Mouse (Mus musculus): ENCODE results near the gene H2-M5. TPM values are rescaled to one million over a fixed set of nuclear protein-coding genes. Genes with fewer than 3 reads are reported as not detected.
"Not testable (repeated sequence)": the region's sequence is repeated elsewhere in the genome, so short reads cannot be mapped to it uniquely, and the experiment has no call there.

H2-M5 gene
- 0.34 TPM in 1 of 2 replicates, not detected in the other for total RNA-seq (2021)
- long read RNA-seq, experiment 1: 0 reads
- long read RNA-seq, experiment 2: 0 reads

DNA sequence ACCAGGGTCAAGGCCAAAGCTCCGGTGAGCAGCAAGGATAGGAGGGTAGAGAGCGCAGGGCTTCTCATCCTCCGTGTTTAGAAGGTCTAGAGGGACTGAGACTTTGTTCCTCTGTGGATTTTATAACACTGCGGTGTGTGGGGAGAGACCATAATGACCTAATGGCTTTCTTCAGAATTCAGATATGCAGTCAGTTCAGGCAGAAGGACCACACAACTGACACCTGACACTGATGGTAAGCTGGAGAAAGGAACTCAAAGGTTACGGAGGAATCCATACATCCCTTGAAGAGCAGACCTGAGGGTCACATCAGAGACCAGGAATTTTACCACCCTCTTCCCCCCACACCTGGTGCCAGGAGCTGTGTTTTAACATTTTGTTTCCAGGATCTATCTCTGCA is at the start of gene H2-M5:
TSS of gene H2-M5 (minus strand) at position 101 of the 400 bp plus-strand sequence.
- DNase-seq: no peak

DNA sequence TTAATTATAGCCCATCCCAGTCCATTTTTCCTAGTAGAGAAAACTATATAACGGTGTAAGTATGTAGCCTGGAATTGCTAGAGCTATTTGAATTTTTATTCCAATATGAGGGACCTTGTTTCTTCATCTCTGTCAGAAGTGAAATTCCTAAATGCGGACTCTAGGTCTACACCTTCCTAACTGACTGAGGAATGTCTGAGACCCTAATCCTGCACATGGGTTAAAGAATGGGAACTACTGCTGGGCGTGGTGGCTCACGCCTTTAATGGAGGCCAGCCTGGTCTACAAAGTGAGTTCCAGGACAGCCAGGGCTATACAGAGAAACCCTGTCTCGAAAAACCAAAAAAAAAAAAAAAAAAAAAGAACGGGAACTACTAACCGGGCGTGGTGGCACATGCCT is 39.8 kb upstream of the H2-M5 start:
- DNase-seq: no peak

DNA sequence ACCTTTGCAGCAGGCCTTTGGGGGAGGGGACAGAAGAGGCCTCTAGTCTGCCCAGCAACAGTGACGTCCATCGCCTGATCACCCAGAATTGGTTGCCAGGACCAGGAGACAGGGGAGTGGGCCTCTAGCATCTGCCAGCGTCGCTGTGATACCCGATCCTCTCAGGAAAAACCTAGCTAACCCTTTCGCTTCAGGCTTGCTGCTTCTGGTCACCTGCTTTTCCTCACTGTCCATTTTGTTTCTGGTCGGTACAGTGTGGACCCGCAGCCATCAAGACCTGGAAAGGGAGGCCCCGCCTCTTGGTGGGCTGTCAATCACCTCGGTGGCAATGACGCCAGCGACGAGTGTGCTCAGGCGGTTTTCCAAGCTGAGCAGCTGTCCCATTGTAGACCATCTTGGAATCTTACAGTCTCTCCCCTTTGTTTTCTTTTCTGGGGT is 39.4 kb upstream of the H2-M5 start:
- peak; percentile 91 for DNase-seq

DNA sequence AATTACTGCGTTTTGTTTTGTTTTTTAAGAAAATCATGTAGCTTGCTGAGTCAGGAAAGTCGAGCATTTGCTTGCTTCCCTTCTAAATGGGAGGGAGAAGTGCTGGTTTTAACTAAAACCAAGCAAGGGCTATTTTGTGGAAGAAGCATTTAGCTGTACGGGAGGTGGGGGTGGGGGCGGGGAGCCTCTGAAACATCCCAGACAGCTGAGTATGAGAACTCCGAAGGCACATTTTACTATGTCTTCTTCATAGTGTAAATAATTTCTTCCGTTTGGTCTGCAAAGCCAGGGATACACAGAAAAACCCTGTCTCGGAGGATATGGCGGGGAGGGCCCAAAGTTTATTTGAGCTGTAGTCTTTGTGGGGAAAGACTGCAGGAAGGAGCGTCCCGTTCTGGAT is 38.9 kb upstream of the H2-M5 start:
- DNase-seq: no peak

DNA sequence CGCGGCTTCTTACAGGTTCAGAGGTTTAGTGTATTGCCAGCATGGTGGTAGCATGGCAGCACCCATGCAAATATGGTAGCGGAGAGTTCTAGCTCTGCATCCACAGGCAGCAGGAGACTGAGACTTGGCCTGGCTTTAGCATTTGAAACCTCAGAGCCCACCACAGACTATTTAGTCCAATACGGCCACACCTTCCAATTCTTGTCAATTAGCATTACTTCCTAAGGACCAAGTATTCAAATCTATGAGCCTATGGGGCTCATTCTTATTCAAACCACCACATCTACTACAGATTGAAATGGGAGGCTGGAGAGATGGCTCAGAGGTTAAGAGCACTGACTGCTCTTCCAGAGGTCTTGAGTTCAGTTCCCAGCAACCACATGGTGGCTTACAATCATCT is 38.1 kb upstream of the H2-M5 start:
- DNase-seq: no peak

DNA sequence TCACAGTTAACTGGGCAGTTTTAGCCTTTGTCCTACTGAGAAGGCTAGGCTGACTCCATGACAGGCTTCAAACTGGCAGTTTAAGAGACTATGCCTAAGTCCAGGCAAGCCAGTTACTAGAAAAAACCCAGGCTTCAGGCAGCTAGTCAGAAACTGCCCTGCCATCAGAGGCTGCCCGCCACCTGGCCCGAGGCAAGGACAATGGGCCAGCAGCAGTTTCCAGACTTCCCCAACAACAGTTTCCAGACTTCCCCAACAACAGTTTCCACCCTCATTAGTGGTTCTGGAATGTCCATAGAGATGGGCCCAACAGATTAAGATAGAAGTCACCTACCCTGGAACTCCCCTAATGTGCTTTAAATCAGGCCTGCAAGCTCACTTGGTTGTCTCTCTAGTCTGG is 37.1 kb upstream of the H2-M5 start:
- DNase-seq: no peak

DNA sequence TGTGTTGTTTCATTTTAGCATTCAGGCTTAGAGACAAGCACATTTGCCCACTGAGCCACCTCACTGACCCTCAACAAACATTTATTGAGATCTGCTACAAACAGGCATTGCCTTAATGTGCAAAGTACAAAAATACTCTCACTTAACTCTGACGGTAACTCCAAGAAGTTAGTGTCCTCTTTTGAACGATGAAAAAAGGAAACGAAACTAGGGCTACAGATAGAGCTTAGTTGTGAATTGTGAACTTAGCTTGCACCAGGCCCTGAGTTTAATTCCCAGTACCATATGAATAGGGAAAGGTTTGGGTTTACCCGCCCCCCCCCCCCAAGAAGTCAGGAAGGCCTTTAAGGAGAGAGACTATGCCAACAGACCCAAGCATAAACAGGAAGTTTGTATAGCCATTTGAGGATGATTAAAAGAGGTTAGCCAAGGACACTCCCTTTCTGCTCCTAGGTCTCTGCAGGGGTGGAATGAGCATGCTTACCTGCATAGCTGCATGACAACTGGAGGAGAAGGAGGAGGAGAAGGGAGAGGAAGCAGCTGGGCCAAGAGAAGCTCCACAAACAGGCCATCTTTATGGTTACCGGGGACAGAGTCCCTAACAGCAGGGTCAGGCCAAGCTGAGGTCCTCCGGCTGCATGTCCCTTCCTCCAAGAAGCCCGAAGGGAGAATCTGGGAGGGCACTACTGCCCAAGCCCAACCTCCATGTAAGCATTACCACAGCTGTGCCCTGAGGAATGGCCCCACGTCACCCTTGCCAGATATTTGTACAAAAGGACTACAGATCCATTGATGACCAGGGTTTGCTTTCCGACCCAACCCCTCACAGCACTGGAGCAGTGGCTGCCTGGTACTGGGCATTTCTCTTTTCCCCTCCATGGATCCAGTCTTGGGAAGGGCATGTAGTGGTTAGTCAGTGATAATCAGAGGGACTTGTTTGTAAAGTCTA is 33.6 kb upstream of the H2-M5 start, which contains the start of gene Mog:
TSS of gene Mog (minus strand) at position 771 of the 949 bp plus-strand sequence.
- no peak for DNase-seq

DNA sequence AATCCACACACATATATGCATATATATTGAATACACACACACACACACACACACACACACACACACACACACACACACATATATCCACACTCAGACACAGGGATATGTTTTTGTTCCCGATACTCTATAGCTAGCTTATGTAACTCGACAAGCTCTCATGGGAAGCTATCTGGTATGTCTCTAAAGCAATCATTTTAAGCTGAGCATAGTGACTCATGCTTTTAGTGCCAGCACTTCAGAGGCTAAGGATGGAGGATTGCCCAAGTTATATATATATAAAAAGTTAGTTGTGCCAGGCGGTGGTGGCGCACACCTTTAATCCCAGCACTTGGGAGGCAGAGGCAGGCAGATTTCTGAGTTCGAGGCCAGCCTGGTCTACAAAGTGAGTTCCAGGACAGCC is 29.9 kb upstream of the H2-M5 start:
- DNase-seq: not testable (repeated sequence)

DNA sequence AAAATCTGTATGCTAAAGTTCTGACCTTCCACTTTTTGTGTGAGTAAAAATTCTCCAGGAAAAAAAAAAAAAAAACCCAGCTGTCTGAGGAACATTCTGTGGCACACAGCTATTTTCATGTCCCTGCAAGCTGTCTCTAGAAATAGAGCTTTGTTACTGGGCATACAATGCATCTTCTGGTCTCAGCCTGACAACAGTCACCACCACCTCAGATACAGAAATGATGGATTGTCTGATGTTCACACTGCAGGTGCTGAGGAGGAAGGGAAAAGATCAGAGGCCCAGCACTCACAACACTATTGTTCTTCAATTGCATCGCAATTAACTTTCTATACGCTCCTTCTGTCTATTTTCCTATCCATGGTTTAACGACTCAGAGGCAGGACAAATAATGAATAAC is 29.0 kb upstream of the H2-M5 start:
- no peak for DNase-seq

DNA sequence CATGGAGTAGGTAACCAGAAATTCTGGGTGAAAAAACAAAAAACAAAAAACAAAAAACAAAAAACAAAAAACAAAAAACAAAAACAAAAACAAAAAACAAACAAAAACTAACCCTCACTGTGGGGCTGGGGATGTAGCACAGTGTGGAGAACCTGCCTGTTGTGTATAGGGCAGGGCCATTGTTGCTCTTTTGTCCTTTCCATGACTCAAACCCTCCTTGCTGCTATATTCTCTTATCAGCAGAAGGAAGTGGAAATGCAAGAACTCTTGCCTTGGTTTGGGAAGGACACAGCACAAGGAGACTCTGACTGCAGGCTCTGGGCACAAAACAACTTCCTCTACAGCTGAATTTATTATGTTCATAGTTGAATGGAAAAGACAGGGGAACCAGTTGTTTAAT is 27.0 kb upstream of the H2-M5 start:
- no peak for DNase-seq

DNA sequence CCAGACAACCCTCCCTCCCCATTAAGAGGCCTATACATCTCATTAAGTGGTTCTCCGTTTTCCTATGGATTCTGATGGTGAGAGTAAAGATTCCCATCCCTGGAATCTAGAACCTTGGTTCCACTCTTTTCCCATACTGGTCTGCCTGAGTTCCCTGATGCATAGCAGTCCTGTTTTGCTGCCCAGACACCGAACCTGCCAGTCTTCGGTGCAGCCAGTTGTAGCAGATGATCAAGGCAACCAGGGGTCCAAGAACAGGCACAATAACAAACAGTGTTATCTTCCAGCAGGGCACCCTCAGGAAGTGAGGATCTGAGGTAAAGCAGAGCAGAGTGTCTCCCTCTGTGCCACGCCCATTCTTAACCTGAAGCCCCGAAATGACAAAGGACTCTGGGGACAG is 22.8 kb upstream of the H2-M5 start:
- DNase-seq: no peak

DNA sequence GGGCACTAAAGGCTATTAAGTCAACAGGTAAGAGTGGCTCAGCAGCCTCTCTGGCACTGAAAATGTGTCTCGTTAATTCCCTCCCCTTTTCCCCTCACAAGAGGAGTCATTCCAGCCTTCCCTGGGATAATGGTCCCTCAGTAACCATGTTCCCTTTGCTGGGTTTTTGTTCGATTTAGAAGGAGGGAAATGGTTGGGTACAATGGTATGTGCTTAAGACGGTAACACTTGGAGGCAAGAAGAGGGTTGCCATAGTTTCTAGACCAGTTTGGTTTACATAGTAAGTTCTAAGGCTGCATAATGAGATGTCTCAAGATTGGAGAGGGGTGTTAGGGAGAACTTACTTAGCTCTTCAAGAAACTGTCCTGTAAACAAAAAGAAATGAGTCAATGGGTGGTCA is 22.4 kb upstream of the H2-M5 start:
- DNase-seq: no peak

DNA sequence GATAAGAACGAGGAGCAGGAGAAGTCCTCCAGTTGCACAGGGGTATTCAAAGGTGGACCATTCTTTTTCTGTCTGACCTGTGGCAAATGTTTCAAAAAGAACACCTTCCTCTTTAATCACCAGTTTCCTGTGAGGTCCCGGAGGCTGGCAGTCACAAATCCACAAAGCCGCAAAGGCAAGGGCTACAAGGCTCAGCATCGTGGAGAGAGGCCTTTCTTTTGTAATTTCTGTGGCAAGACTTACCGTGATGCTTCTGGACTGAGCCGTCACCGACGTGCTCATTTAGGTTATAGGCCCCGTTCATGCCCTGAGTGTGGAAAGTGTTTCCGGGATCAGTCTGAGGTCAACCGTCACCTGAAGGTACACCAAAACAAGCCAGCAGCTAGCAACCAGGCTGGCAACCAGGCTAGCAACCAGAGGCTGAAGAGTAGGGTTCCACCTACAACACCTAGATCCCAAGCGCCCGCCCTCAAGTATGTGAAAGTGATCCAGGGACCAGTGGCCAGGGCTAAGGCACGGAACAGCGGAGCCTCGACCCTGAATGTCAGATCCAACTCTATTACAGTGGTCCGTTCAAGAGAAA is 20.2 kb upstream of the H2-M5 start:
- DNase-seq: no peak

DNA sequence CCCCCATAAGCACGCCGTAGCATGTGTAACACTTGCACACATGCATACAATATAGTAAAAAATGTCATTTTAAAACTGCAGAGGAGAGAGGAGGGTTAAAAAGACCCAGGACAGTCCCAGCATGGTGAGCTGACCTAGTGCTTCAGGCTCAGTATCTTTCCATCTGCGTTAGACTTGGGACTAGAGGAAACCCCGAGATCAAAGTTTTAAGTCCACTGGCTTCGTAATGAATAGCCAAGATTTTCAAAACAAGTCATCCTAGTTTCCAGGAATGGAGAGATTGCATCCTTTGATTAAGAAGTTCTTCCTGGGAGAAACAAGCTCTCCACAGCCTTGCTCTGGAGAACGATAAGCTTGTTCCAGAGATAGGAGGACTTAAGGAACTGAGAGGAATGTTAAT is 18.8 kb upstream of the H2-M5 start:
- DNase-seq: no peak

DNA sequence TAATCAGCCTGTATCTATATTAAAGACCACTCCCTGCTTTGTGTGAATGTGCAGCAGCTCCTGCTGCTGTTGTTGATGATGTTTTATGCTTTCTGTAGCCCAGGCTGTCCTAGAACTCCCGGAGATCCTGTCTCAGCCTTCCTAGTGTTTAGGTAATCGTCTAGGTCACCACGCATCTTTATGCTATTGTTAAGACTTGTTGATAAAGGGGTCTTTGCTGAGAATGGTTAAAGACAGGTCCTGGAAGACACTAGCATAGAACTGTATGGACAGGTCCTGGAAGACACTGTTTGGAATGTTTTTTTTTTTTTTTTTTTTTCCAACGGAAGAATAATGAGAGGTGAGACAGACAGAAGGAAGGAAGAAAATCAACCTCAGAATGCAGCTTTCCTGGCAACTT is 14.0 kb upstream of the H2-M5 start:
- no peak for DNase-seq

DNA sequence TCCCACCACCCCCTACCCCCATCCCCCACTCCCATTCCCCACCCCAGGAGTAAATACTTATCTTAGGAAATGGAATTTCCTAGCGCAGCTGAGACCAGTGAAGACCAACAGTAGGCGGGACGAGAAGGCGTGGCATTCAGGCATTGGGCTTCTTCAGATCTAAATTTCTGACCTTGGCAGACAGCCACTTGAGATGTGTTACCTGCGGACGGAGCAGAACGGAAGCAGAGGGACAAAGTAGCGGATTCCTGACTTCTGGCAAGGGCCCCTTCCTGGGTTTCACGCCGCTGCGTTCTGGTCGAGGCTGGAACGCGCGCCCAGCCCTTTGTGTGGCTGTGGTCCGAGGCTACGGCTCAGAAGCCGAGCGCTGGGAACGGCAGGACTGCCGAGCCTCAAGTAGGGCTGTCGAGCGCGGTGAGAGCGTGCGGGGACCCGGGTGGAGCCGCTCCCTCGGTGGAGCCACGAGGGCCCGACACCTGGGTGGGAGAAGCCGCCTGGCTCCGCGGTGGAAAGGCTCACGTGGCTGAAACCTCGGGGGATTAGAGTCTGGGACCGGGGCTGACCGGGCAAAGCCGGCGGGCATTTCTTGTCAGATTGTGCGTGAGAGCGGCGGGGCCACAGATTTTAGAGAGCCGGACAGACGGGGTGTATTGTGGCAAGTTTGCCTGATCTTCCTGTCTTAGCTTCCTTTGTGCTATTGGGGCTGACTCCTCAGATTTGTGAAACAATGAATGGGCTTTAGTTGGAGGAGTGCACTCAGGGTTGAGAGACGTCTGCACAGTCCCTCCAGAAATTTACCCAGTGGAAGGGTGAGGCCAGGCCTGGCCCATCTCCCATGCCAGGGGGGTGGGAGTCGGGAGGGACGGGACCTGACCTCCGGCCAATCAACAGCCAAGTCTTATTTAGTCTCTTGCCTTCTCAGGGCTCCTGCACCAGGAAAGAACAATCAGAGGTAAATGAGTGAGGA is 13.3 kb upstream of the H2-M5 start:
- peak; percentile 47 for DNase-seq

DNA sequence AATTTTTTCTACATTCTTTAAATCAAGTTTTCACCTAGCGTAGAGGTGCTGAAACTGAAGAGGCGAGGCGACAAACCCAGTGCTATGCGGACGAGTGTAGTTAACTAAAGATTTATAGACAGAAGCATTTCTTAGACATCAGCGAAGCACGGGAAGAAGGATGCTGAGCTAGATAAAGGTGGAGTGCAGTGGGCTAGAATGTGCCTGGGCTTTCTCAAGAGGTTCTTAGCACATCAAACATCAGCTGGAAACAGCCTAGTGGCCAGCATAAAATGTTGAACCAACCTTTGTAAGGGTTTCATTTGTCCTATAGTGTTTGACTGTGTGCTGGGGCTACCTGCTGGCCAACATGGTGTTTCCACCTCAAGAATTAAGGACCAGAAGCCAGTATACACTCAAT is 11.5 kb upstream of the H2-M5 start, which contains the start of gene Zfp57:
TSS of gene Zfp57 (plus strand) at position 301 of the 400 bp plus-strand sequence.
- no peak for DNase-seq

DNA sequence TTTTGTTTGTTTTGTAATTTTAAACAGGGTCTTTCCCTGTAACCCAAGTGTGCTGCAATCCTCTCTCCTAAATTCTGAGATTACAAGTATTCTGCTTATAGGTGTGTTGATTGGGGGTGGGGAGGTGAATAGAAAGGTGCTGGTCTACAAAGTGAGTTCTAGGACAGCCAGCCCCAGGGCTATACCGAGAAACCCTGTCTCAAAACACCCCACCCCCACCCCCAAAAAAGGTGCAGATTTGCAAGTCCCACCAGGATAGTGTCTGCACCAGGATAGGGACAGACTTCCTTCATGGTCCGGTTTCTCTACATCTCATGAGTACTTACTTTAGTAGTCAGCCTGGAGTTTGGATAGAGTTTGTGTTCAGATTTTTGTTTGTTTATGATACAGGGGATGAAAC is 9.1 kb upstream of the H2-M5 start:
- no peak for DNase-seq

DNA sequence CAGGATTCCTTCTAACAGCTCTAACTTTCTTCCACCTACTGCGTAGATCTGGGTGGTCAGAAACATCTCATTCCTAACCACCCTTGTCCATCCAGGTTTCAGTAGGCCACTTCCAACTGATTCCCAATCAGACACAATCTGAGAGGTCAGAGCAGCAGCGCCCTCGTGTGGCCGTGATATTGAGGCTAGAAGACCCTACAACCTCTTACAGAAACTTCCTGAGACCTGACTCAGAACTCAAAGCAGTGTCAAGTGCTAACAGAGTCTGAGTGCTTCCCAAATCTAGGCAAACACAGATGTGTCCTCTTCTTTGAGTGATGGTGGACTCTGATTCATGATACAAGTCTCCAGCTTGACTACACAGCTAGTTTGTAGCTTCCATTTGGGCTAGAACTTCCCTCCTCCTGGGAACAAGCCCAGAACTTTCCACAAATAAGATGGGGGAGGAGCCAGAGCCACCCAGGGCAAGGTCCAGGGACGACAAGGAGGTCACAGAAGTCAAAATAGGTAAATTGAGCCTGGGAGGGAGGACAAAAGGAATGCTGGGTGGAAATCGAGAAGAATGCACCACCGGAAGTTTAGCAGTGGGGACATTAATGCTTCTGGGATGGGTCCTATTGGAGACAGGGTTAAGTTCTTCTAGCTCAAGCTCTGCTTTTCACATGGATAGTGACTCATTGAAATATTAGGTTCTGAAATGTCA is 7.8 kb upstream of the H2-M5 start:
- DNase-seq: peak; percentile 88

DNA sequence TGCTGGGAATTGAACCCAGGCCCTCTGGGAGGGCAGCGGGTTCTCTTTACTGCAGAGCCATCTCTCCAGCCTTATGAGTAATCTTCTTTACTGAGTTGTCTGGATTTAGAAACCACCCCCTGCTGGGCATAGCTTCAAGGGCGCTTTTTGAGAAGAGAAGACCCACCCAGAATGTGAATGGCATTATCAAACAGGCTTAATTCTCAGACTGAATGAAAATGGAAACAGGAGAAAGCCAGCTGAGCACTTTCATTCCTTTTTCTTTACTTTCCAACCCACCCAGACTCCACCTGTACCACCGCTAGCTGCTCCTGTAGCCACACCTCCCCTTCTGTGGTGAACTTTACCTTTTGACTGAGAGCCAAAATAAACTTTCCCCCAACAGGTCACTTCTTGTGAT is 6.1 kb upstream of the H2-M5 start:
- DNase-seq: no peak

DNA sequence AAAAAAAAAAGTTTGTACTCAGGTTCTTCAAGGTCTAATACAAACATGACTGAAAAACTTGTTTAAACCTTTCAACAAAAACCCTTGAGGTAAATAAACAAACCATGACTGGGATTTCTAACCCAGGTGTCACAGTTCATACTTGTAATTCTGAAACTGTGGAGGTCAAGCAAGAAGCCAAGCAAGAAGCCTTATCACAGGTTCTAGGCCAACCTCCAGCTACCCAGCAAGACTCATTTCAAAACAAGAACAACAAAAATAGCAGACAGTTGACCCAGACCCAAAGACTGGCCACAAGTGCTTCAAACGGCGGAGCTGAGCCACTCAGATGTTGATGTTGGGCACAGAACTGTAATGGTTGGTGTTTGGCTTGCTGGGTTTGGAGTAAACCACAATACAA is 5.2 kb upstream of the H2-M5 start:
- DNase-seq: no peak

Measured in adrenal gland, postnatal 14 days (tissue).